Mouse (Mus musculus): ENCODE results near the gene Tet2.

DNA sequence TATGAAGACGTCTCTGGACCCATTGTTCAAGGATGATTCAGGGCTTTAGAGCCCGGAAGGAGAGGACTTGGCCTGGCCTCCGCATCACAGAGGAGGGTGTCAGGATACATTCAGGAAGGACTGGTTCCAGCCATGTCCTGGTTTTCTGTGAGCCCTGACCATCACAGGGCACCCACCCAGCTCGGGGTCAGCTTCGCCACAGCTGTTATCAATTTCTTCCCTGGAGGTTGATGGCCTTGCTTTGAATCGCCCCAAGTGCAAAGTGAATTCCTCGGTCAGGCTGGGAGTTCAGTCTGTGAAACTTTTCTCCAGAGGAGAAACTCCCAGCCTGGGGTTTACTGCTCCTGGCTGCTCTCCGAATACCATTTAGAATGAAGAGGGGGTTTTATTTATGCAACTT is 91.0 kb downstream of the Tet2 start:
- no peak for TF ChIP-seq CTCF (IDR thresholded peaks at IDR 0.05)
- no peak for TF ChIP-seq EP300 (IDR thresholded peaks at IDR 0.05)

All from lung, postnatal 0 days (tissue).